Mouse (Mus musculus): ENCODE measurements at regions not wholly inside any gene's neighbourhood (a gene's known extent, or its start where the extent isn't known, plus 50 kb on each side); places are given as distances from the start of the nearest gene placed in this dataset.

GRCm38 (mm10) chr3:66433216-66433615 is 136.6 kb upstream of the Veph1 start:
- in situ Hi-C loops (cut with MboI, MseI) = no loop called here

GRCm38 (mm10) chr3:66430187-66430586 is 133.6 kb upstream of the Veph1 start:
- in situ Hi-C loops (cut with MboI, MseI) = no loop called here

DNA sequence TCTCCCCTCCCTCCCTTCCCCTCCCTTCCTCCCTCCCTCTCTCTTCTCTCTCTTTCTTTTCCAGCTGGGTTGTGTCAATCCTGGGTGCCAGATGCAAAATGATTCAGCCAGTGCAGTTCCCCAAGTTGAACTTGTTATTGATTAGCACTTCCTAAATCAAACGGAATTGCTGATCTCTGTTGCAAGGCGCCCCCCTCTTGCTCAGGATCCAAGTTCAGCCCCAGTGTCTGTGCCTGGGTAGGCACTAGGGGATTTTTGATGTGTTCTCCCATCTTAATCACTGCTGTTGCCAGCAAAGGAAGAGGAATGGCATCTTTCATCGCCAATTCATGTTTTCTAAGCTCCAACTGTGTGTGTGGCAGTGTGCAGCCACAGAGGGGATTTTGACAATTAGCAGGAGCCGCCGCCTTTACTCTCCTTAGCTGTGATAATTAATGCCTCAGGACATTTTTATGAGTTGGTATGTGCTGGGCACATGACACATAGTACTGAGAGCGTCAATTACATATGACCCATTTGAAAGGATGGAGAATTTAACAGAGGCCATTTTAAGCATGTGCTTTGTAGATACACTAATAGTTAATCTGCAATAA is 125.9 kb upstream of the Veph1 start:
- in situ Hi-C loops (cut with MboI, MseI) = no loop called here

- in situ Hi-C loops (cut with MboI, MseI) = loop anchor here (5.0 kb wide), 1 partner anchor 932 kb away; no protein-coding TSS in a partner anchor
Observed at GRCm38 (mm10) chr3:66410706-66411277, 114.2 kb upstream of the Veph1 start.

GRCm38 (mm10) chr3:66408791-66409190 is 112.2 kb upstream of the Veph1 start:
- in situ Hi-C loops (cut with MboI, MseI) = no loop called here

GRCm38 (mm10) chr3:66405645-66406044 is 109.0 kb upstream of the Veph1 start:
- in situ Hi-C loops (cut with MboI, MseI) = no loop called here

- in situ Hi-C loops (cut with MboI, MseI) = no loop called here
Observed at GRCm38 (mm10) chr3:66403707-66404106, 107.1 kb upstream of the Veph1 start.

DNA sequence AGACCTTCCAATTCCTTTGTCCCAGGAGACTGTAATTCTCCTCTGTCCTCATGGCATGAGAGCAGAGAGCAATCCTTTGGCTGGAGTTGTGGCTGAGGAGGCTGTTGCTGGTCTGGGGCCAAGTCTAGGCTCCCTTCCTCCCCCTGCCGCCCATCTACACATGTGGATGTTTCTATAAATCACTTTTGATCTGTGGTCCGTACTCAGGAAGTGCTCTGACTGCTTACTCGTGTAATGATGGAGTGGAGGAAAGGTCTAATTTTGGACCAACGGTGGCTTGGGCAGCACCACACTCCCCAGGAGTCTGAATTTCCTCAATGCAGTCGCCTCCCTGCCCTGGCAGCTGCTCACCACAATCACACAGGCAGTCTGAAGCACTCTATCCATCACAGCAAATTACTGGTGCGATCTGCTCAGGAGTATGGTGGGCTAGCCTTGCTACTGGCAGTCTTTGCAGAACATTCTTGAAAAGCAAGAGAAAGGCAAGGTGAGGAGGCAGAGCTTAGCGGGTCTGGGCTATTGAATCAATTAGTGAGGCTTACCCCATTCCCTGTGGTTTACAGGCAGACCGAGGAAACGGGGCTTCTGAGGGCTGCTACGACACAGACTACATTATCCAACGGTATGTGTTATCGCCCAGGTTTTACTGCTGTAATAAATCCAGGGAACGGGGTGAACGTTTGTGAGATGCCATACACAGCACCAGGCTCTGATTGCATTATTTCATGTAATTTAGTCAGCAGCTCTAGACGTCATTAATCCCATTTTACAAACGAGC is 104.3 kb upstream of the Veph1 start:
- in situ Hi-C loops (cut with MboI, MseI) = no loop called here

- in situ Hi-C loops (cut with MboI, MseI) = no loop called here
Observed at GRCm38 (mm10) chr3:66398214-66399150, 101.8 kb upstream of the Veph1 start.

DNA sequence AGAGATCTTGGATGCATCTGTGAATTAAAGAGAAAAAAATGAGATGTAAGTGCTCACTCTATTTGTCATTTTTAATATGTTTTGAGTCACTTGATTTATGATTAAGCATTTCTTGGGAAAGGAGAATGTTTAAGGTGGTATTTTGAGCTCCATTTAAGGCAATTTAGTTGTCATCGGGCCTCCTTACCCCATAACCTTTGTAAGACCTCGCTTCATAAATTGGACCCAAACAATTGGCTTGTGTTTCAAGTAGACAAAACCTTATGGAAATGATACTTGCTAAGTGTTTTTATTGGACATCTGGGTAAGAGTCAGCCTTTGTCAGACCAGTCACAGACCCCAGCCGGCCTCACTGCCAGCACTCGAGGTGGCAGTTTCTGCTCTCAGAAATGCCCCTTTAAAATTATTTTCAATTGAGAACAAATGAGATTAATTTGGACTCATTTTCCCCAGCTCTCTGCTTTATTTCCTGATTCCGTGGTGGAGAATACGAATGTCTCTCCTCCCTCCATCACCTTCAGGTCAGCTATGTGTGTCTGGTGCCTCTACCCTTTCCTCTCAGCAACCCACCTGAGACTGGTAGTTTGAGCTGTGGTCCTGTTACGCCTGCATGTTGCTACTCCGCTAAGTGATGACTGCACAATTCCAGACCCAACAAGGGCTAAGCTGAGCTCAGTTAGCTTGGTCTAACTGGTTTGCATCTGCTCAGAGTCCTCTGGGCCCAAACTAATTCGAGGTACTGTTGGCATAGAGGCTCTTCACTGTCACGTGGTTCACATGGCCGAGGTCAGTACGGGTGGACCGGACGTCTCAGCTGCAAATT is 78.7 kb upstream of the Veph1 start:
- in situ Hi-C loops (cut with MboI, MseI) = no loop called here

DNA sequence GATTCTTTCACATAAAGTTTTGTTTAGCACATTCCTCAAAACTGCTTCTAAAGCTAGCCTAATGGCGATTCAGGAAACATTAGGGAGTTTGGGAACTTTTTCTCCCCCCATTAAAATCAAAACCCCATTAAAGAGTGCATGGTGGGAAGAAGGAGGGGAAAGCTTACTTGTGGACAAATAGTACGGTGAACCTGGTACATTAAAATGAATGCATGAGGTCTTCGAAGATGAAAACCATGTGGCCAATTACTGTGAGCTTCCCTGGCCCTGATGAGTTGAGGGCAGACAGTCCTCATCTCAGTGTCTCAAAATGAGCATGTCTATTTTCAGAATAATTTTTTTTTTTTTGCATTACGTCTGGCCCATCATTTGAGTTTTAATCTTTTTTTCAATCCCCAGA is 78.0 kb upstream of the Veph1 start:
- in situ Hi-C loops (cut with MboI, MseI) = no loop called here

GRCm38 (mm10) chr3:66373807-66374575 is 77.4 kb upstream of the Veph1 start:
- in situ Hi-C loops (cut with MboI, MseI) = no loop called here
